Comparison of ENCODE assay signal across 11 mouse cellular contexts in genomic region chr6:90798201-90798600, GRCm38 (mm10).
"Had no signal": no experiment of that assay in that cellular context is flagged by ENCODE, and none has a peak within 500 bp of the region (broad histone marks: within the 10 kb centered on the region; RNA-seq: fewer than 3 reads in every experiment).

No protein-coding gene starts in this region.

- H3K27me3 ChIP-seq: limb, embryonic 12.5 days; liver, embryonic 13.5 days; midbrain, embryonic 13.5 days had no signal

- H3K4me2 ChIP-seq: limb, embryonic 12.5 days; liver, embryonic 13.5 days; midbrain, embryonic 13.5 days had no signal

- DNase-seq: kidney, postnatal 10 days; kidney, postnatal 4 days; liver; liver, embryonic 13.5 days; liver, postnatal 0 days; lung, postnatal 36 days; right cerebral cortex, postnatal 14 days; thymus, postnatal 4 days had no signal

- H3K9ac ChIP-seq: limb, embryonic 12.5 days; liver, embryonic 13.5 days; liver, postnatal 0 days; midbrain, embryonic 13.5 days had no signal

- H3K27ac ChIP-seq: left cerebral cortex, adult 2 months; limb, embryonic 12.5 days; liver, embryonic 13.5 days; midbrain, embryonic 13.5 days had no signal

- H3K4me1 ChIP-seq: limb, embryonic 12.5 days; liver, embryonic 13.5 days had no signal

- H3K4me3 ChIP-seq: left cerebral cortex, adult 2 months; limb, embryonic 12.5 days; liver, embryonic 13.5 days; midbrain, embryonic 13.5 days had no signal

- ATAC-seq: liver, postnatal 0 days; midbrain, embryonic 13.5 days had no signal

- H3K9me3 ChIP-seq: limb, embryonic 12.5 days; liver, embryonic 13.5 days; midbrain, embryonic 13.5 days had no signal

- H3K36me3 ChIP-seq: limb, embryonic 12.5 days; liver, embryonic 13.5 days; midbrain, embryonic 13.5 days had no signal
